Mouse (Mus musculus): Measurements from ENCODE around the gene Rnf141. TPM values are rescaled to one million over a fixed set of nuclear protein-coding genes. Genes with fewer than 3 reads are reported as not detected.
A peak's percentile ranks its signal among the peaks of the same experiment; 100 is the strongest.

Rnf141 gene
- 81.3 and 88.4 TPM in 2 replicates for polyA plus RNA-seq (2012; rRNA removed)

DNA sequence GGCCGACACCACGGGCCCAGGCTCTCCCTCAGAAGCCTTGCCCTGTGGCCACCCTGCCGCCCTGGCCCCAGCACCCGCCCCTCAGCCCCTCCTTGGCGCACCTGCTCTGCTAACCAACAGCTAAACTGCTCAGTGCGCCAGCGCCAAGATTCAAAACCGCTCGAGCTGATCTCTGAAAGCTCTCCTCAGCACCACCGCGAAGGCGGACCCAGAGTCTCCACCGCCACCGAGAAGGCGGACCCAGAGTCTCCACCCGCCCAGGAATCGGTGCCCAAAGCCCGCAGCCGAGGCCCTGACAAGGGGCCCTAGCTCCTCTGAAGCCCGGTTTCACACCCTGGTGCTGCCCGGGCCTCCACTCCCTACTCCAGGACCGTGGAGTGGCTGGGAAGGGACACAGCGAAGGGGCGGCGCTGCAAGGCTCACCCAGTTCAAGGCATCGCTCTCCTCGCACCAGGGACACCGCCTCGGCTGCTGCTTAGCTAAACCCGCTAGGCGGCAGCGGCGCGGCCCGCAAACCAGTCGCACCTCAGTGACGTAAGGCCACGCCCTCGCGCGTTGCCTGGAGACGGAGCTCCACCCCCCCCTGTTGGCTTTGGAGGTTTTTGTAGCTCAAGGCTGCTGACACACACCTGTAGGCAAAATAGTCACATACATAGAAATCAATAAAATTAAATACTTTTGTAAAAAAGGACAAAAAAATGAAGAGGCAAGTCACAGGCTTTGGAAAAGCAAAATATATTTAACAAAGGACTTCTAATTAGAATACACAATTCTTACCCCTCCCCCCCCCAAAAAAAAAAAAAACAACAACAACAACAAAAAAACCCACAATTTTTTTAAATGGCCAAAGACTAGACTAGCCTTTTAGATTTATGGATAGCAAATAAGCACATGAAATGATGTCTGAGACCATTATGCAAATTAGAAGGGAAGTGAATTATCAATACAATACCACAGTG lies at the start of gene Rnf141:
Gene Rnf141, minus strand, starts transcription at position 542 of the 959 bp plus-strand sequence.
- DNase-seq: peak; percentile 93 to 94
- H3K27me3 ChIP-seq (ENCODE audit: control insufficient read depth, insufficient read depth, low read length): no peaks in the 10 kb centered on the region
- WGBS: under 1% methylated on average over 42 of the region's 42 CpGs
- H3K27ac ChIP-seq (ENCODE audit: insufficient read depth, low read length): peak within 1 kb of the TSS; percentile 57; the same call in 1 of the 2 replicates
- peak; percentile 46 for TF ChIP-seq CTCF (IDR thresholded peaks at IDR 0.05; ENCODE audit: borderline replicate concordance, insufficient read depth, low read depth, low read length)
- TF ChIP-seq POLR2A (IDR thresholded peaks at IDR 0.05; ENCODE audit: borderline replicate concordance, insufficient read depth, low read length): peak; percentile 79
- H3K4me1 ChIP-seq (ENCODE audit: control insufficient read depth, insufficient read depth, low read length): no peaks in the 10 kb centered on the region
- peak within 1 kb of the TSS; percentile 82 for H3K4me3 ChIP-seq (replicated peaks; ENCODE audit: insufficient read depth, low read depth, low read length)

- no peaks in the 10 kb centered on the region for H3K4me1 ChIP-seq (ENCODE audit: control insufficient read depth, insufficient read depth, low read length)
- no peak overlapping the region for H3K27ac ChIP-seq (ENCODE audit: insufficient read depth, low read length)
- no peaks in the 10 kb centered on the region for H3K27me3 ChIP-seq (ENCODE audit: control insufficient read depth, insufficient read depth, low read length)
- no peak for DNase-seq
- no peak for TF ChIP-seq CTCF (IDR thresholded peaks at IDR 0.05; ENCODE audit: borderline replicate concordance, insufficient read depth, low read depth, low read length)
- TF ChIP-seq POLR2A (IDR thresholded peaks at IDR 0.05; ENCODE audit: borderline replicate concordance, insufficient read depth, low read length): no peak
- WGBS: 77% methylated on average over 9 of the region's 9 CpGs
- H3K4me3 ChIP-seq (replicated peaks; ENCODE audit: insufficient read depth, low read depth, low read length): no peak overlapping the region
These were observed 47.3 kb upstream of the Rnf141 start for GRCm38 (mm10) chr7:110891501-110891986.

DNA sequence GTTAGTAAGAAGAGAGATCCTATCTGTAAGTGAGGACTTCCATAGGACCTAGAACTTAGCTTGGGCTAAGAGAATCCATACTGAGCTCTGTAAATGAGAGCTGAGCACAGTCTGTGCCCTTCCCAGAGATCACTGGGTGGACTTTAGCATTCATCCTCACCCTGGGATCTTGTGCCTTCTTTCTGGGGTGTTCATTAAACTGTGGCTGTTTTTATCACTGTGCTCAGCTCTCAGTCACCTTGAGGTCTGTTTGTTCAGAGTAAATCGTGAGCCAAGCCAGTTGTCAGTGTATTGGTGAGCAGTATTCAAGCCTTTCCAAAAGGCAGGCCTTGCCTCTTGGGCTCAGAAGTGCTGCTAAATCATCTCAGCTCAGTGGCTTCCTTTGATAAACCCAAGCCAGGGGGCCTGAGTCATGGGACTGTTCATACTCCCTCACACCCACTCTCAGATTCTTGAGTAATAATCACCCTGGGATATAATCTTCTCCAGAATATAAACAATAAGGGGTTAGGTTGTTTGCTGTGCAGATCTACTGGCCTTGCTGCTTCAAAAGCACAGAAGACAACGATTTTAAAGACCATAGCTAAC lies 37.6 kb upstream of the Rnf141 start:
- no peaks in the 10 kb centered on the region for H3K27me3 ChIP-seq (ENCODE audit: control insufficient read depth, insufficient read depth, low read length)
- no peak for DNase-seq
- H3K4me3 ChIP-seq (replicated peaks; ENCODE audit: insufficient read depth, low read depth, low read length): no peak overlapping the region
- H3K4me1 ChIP-seq (ENCODE audit: control insufficient read depth, insufficient read depth, low read length): no peaks in the 10 kb centered on the region
- no peak overlapping the region for H3K27ac ChIP-seq (ENCODE audit: insufficient read depth, low read length)
- 80% methylated on average over 2 of the region's 2 CpGs for WGBS
- TF ChIP-seq CTCF (IDR thresholded peaks at IDR 0.05; ENCODE audit: borderline replicate concordance, insufficient read depth, low read depth, low read length) (no peak), POLR2A (IDR thresholded peaks at IDR 0.05; ENCODE audit: borderline replicate concordance, insufficient read depth, low read length) (no peak)

DNA sequence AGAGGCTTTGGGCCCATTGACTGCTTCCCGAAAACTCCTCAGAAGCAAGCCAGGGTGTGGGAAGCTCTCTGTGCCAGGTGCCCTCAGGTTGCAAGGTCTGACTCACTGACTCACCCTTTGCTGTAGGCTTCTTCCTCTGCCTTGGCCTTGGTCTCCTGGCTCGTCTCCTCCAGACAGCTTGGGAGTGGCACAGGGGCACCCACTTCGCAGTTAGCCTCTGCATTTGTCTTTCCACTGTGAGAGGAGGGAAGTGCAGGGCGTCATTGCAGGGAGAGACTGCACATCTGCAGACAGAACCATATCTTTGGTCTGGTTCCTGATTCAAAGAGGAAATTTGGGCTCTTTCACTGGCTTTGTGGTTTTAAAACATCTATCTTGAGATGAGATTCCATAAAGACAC lies 33.8 kb upstream of the Rnf141 start:
- TF ChIP-seq CTCF (IDR thresholded peaks at IDR 0.05; ENCODE audit: borderline replicate concordance, insufficient read depth, low read depth, low read length) (no peak), POLR2A (IDR thresholded peaks at IDR 0.05; ENCODE audit: borderline replicate concordance, insufficient read depth, low read length) (no peak)
- WGBS: 84% methylated on average over 4 of the region's 4 CpGs
- Histone ChIP-seq H3K4me1 (ENCODE audit: control insufficient read depth, insufficient read depth, low read length) (no peaks in the 10 kb centered on the region), H3K4me3 (replicated peaks; ENCODE audit: insufficient read depth, low read depth, low read length) (no peak overlapping the region), H3K27ac (ENCODE audit: insufficient read depth, low read length) (no peak overlapping the region), H3K27me3 (ENCODE audit: control insufficient read depth, insufficient read depth, low read length) (no peaks in the 10 kb centered on the region)
- DNase-seq: no peak

- no peak for TF ChIP-seq CTCF (IDR thresholded peaks at IDR 0.05; ENCODE audit: borderline replicate concordance, insufficient read depth, low read depth, low read length)
- no peak for TF ChIP-seq POLR2A (IDR thresholded peaks at IDR 0.05; ENCODE audit: borderline replicate concordance, insufficient read depth, low read length)
- Histone ChIP-seq H3K4me1 (ENCODE audit: control insufficient read depth, insufficient read depth, low read length) (no peaks in the 10 kb centered on the region), H3K27ac (ENCODE audit: insufficient read depth, low read length) (no peak overlapping the region), H3K4me3 (replicated peaks; ENCODE audit: insufficient read depth, low read depth, low read length) (no peak overlapping the region), H3K27me3 (ENCODE audit: control insufficient read depth, insufficient read depth, low read length) (no peaks in the 10 kb centered on the region)
- no peak for DNase-seq
- 86% methylated on average over 4 of the region's 4 CpGs for WGBS
These were observed 32.7 kb upstream of the Rnf141 start for GRCm38 (mm10) chr7:110876965-110877364.

DNA sequence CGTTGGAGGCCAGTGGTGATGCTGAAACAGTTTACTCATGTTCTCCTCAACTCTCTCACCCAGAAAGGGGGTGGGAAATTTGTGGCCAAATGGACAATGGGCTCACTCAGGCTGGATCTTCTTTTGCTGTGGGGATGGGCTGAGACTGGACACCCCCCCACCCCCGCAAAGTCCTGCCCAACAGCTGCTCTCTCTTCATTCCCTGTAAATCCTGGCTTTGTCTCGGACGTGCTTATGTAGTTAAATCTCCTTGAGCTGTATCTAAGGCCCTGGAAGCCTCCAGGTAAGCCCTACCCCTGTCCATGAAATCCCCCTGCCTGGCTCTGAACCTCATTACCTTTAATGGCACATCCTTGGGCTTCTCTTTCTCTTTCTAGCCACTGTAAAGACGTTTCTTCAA lies 24.6 kb upstream of the Rnf141 start:
- H3K27me3 ChIP-seq (ENCODE audit: control insufficient read depth, insufficient read depth, low read length): no peaks in the 10 kb centered on the region
- no peak overlapping the region for H3K27ac ChIP-seq (ENCODE audit: insufficient read depth, low read length)
- no peak for DNase-seq
- 71% methylated on average over 5 of the region's 5 CpGs for WGBS
- H3K4me3 ChIP-seq (replicated peaks; ENCODE audit: insufficient read depth, low read depth, low read length): no peak overlapping the region
- no peaks in the 10 kb centered on the region for H3K4me1 ChIP-seq (ENCODE audit: control insufficient read depth, insufficient read depth, low read length)
- no peak for TF ChIP-seq CTCF (IDR thresholded peaks at IDR 0.05; ENCODE audit: borderline replicate concordance, insufficient read depth, low read depth, low read length)
- no peak for TF ChIP-seq POLR2A (IDR thresholded peaks at IDR 0.05; ENCODE audit: borderline replicate concordance, insufficient read depth, low read length)

- Histone ChIP-seq H3K4me1 (ENCODE audit: control insufficient read depth, insufficient read depth, low read length) (no peaks in the 10 kb centered on the region), H3K27ac (ENCODE audit: insufficient read depth, low read length) (no peak overlapping the region), H3K4me3 (replicated peaks; ENCODE audit: insufficient read depth, low read depth, low read length) (no peak overlapping the region), H3K27me3 (ENCODE audit: control insufficient read depth, insufficient read depth, low read length) (no peaks in the 10 kb centered on the region)
- 91% methylated on average over 6 of the region's 6 CpGs for WGBS
- TF ChIP-seq POLR2A (IDR thresholded peaks at IDR 0.05; ENCODE audit: borderline replicate concordance, insufficient read depth, low read length): no peak
- no peak for TF ChIP-seq CTCF (IDR thresholded peaks at IDR 0.05; ENCODE audit: borderline replicate concordance, insufficient read depth, low read depth, low read length)
- no peak for DNase-seq
These were observed 22.9 kb upstream of the Rnf141 start for GRCm38 (mm10) chr7:110867116-110867515.

Measured in cerebellum, adult 2 months (tissue).